Mouse (Mus musculus) hindbrain, embryonic 14.5 days (tissue): ENCODE data around the gene Bpgm. TPM values are rescaled to one million over a fixed set of nuclear protein-coding genes. Genes with fewer than 3 reads are reported as not detected.

ENCODE experiments used
- ATAC-seq: fragments of 200-750 bp; cut with Nextera tagmentation; 2 replicates; pipeline ENCODE4 v1.8.0; 2017; ENCODE audit warnings: moderate number of reproducible peaks, mild to moderate bottlenecking, moderate TSS enrichment, moderate library complexity; ENCODE audit not compliant: low FRiP score
- DNase-seq: peaks from one replicate; pipeline ENCODE4 v3.0.0-alpha.2; 2015; ENCODE audit warnings: low spot score
- H3K27ac ChIP-seq: fragments of 300-500 bp; sonication (generic); 2 replicates; pipeline ENCODE4 v1.5.1; 2014; ENCODE audit warnings: mild to moderate bottlenecking, moderate library complexity
- H3K27me3 ChIP-seq: fragments of 300-500 bp; sonication (generic); 2 replicates; pipeline ENCODE4 v1.6.1; 2014; ENCODE audit warnings: mild to moderate bottlenecking, low read length, mixed read lengths; ENCODE audit not compliant: control insufficient read depth, insufficient read depth
- H3K36me3 ChIP-seq: fragments of 300-500 bp; sonication (generic); replicated peaks from 2 replicates; pipeline ENCODE4 v1.6.1; 2014; ENCODE audit not compliant: control insufficient read depth, insufficient read depth
- H3K4me1 ChIP-seq: fragments of 300-500 bp; sonication (generic); replicated peaks from 2 replicates; pipeline ENCODE4 v1.6.1; 2014; ENCODE audit warnings: antibody characterized with exemption, low read length, mixed read lengths; ENCODE audit not compliant: control insufficient read depth, insufficient read depth
- H3K4me2 ChIP-seq: fragments of 300-500 bp; sonication (generic); replicated peaks from 2 replicates; pipeline ENCODE4 v1.6.1; 2014; ENCODE audit warnings: mild to moderate bottlenecking, moderate library complexity
- H3K4me3 ChIP-seq: fragments of 300-500 bp; sonication (generic); replicated peaks from 2 replicates; pipeline ENCODE4 v1.5.1; 2014; ENCODE audit warnings: mild to moderate bottlenecking, low read length
- H3K9ac ChIP-seq: fragments of 300-500 bp; sonication (generic); 2 replicates; pipeline ENCODE4 v1.6.1; 2014
- H3K9me3 ChIP-seq: fragments of 300-500 bp; sonication (generic); 2 replicates; pipeline ENCODE4 v1.6.1; 2016; ENCODE audit warnings: low read length; ENCODE audit not compliant: control insufficient read depth
- WGBS: fragments of 180-500 bp; shearing (Covaris S2); extraction: QIAGEN DNeasy Blood & Tissue Kit; methylation state at CpG from one replicate; pipeline ENCODE4 v1.1.7; 2014; 5-methylcytosine and 5-hydroxymethylcytosine counted together
- polyA plus RNA-seq: library from polyadenylated mRNA; unstranded; fragments of >200 nt; fragmentation: Nextera tagmentation; extraction: Ambion mirVana; gene quantifications from 2 replicates; pipeline ENCODE4 v1.2.1, GENCODE M21; 2014

Bpgm gene
- 85.2 and 86.1 TPM in 2 replicates for polyA plus RNA-seq

DNA sequence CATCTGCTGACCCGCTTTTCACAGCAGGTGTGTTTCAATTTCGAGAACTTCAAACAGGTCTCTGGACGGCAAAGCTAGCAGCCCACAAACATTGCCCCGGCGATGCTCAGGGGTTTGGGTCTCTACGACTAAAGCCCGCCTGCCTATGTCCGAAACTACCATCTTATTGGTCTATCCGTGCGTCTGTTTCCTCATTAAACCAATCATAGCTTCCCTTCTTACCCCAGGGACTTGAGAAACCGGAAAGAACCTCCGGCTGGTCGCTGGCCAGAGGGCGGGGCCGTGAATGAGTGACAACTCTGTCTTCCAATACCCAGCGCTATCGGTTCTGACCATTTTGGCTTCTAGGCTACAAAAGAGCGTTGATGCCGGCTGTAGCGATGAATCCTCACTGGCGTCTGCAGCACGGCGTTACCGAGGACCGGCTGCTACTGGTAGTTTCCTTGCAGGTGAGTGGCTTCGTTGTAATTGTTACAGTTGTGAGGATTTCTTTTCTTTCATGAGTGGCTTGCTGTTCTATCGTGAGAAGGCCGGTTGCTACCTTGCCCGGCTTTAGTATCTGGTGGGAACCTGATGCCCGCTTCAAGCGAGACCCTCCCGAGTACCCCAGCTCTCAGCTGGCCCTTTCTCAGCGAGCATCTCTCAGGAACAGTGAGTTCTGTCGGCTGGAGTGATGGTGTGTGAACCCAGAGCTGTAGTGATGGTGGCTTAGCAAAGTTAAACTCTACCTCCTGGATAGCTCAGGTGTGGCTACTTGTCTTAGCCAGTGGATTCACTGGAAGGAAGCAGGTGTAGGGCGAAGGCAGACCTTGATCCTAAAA is at the start of gene Bpgm:
Gene Bpgm (plus strand): TSS at position 234 of the 821 bp plus-strand sequence.
- DNase-seq (peak; percentile 99), ATAC-seq (peak; percentile 99)
- H3K4me2 ChIP-seq, result peak within 1 kb of the TSS; percentile 79
- H3K4me1 ChIP-seq, result peaks cover 42% of the 10 kb centered on the region
- no peaks in the 10 kb centered on the region for H3K27me3 ChIP-seq
- H3K27ac ChIP-seq, result peak within 1 kb of the TSS; percentile 86
- H3K9me3 ChIP-seq, result no peaks in the 10 kb centered on the region
- peak within 1 kb of the TSS; percentile 73 for H3K9ac ChIP-seq
- WGBS, result under 1% methylated on average over 35 of the region's 35 CpGs
- no peaks in the 10 kb centered on the region for H3K36me3 ChIP-seq
- H3K4me3 ChIP-seq, result peak within 1 kb of the TSS; percentile 51

DNA sequence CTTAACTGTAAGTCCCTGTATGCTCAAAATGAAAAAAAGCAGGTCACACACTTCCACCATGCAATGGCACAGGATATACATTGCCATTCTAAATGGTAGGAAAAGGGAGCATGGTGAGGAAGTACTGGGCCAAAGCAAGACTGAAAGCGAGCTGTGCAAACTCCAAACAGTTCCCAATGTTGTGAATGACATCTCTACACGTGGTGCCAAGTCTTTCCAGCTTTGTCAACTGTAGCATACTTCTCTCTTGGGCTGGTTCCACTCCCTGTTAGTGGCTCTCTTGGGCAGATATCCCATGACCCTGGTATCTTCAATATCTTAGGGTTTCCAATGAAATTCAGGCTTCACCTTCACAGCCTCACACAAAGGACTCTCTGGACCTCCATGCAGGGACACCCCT is 37.0 kb upstream of the Bpgm start:
- Histone ChIP-seq H3K4me2 (no peak overlapping the region), H3K4me1 (no peaks in the 10 kb centered on the region), H3K27me3 (no peaks in the 10 kb centered on the region), H3K4me3 (no peak overlapping the region), H3K36me3 (no peaks in the 10 kb centered on the region), H3K9me3 (no peaks in the 10 kb centered on the region), H3K9ac (no peak overlapping the region), H3K27ac (no peak overlapping the region)
- ATAC-seq, result no peak
- whole genome bisulfite sequencing, result 82% methylated on average over 2 of the region's 2 CpGs
- DNase-seq, result no peak

DNA sequence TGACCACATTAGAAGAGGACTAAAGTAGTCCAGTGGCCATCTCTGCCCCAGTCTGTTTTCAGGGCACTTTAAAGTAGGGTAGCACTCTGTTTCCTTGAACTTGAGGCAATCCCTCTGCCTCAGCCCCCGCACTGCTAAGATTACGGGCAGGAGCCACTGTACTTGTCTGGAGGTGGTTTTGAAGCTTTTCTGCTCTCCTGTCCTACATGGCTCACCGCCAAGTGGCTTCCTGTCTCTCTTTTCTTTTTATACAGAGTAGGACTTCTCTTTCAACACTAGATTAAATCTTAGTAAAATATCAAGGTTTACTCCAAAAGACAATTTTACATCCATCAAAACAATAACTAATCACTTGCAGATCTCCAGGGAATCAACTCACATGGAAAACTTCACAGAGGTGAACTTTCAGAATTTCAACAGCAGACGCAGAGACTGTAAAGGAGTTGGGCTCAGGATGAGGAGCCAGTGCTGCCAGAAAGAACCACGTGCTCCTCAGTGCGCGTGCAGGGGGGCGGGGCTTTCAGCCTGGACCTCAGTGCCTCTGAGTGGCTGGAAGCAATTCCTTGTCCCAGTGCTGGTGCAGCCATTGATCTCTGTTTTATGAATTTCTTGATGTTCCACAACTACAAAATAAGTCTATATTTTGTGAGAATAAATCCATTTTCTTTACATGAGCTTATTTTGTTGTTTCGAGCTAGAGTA is 34.3 kb upstream of the Bpgm start:
- no peak overlapping the region for H3K4me3 ChIP-seq
- no peak overlapping the region for H3K27ac ChIP-seq
- H3K9me3 ChIP-seq, result no peaks in the 10 kb centered on the region
- no peak overlapping the region for H3K9ac ChIP-seq
- no peaks in the 10 kb centered on the region for H3K36me3 ChIP-seq
- ATAC-seq (no peak), DNase-seq (no peak)
- no peaks in the 10 kb centered on the region for H3K27me3 ChIP-seq
- H3K4me1 ChIP-seq, result no peaks in the 10 kb centered on the region
- no peak overlapping the region for H3K4me2 ChIP-seq
- 72% methylated on average over 9 of the region's 9 CpGs for WGBS

DNA sequence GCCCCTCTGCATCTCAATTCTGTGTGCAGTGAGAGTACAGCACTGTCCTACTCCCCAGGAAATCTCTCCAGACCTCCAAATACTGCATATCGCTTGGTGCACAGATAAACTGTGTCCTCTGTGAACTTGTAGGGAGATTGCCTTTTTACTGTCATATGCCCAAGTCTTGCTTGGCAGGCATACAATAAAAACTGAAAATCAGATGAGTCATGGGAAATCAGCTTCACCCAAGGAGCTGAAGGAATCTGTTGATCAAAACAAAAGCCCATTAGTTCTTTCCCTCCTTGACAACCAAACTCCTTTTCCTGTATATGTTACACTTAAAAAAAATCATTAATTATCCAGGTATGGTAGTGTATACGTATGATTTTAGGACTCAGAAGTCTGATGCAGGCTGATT is 32.2 kb upstream of the Bpgm start:
- no peak overlapping the region for H3K4me3 ChIP-seq
- DNase-seq (no peak), ATAC-seq (no peak)
- no peaks in the 10 kb centered on the region for H3K36me3 ChIP-seq
- no peaks in the 10 kb centered on the region for H3K4me1 ChIP-seq
- no peak overlapping the region for H3K4me2 ChIP-seq
- H3K27me3 ChIP-seq, result no peaks in the 10 kb centered on the region
- H3K9ac ChIP-seq, result no peak overlapping the region
- no peaks in the 10 kb centered on the region for H3K9me3 ChIP-seq
- 84% methylated on average over 2 of the region's 2 CpGs for WGBS
- no peak overlapping the region for H3K27ac ChIP-seq

DNA sequence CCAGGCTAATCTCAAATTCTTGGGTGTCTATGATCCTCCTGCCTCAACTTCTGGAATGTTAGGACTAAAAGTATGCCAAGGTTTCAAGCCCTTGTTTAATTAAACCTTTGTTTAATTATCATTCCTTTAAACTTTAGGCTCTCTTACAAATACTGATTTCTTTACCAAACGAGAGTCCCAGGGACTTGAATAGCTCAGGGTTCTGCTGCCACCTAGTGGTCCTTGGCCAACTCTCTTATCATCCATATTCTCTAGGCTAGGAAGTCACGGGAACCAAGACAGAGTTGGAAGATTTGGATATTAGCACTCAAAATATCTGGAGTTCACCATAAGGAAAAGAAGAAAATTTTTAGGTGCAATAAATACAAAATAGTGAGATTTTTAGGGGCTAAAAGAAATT is 28.0 kb upstream of the Bpgm start:
- 8% methylated on average over 2 of the region's 2 CpGs for WGBS
- no peaks in the 10 kb centered on the region for H3K9me3 ChIP-seq
- DNase-seq (peak; percentile 86), ATAC-seq (no peak)
- no peak overlapping the region for H3K9ac ChIP-seq
- H3K27ac ChIP-seq, result no peak overlapping the region
- H3K36me3 ChIP-seq, result no peaks in the 10 kb centered on the region
- H3K4me1 ChIP-seq, result no peaks in the 10 kb centered on the region
- H3K4me2 ChIP-seq, result no peak overlapping the region
- no peak overlapping the region for H3K4me3 ChIP-seq
- no peaks in the 10 kb centered on the region for H3K27me3 ChIP-seq

DNA sequence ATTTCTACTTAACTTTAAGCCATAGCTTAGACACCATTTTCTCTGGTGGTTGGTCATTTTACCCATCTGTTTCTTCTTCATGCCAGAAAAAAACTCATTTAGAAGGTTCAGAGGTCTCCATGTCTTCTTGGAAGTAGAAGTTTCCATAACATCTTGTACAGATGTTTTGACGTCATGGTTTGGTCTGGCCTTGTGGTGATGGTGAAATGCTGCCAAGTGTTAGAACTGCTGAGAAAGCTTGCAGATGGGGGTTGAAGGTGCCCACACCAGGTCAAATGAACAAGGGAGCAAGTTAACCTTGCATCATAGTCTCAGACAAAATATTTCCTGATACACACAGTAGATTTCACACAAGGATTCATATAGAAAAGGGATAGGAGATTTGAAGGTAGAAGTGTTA is 27.3 kb upstream of the Bpgm start:
- Histone ChIP-seq H3K4me1 (no peaks in the 10 kb centered on the region), H3K27me3 (no peaks in the 10 kb centered on the region), H3K9ac (no peak overlapping the region), H3K9me3 (no peaks in the 10 kb centered on the region), H3K4me2 (no peak overlapping the region), H3K4me3 (no peak overlapping the region), H3K27ac (no peak overlapping the region), H3K36me3 (no peaks in the 10 kb centered on the region)
- WGBS, result 88% methylated on average over 1 of the region's 1 CpGs
- ATAC-seq, result no peak
- DNase-seq, result no peak

DNA sequence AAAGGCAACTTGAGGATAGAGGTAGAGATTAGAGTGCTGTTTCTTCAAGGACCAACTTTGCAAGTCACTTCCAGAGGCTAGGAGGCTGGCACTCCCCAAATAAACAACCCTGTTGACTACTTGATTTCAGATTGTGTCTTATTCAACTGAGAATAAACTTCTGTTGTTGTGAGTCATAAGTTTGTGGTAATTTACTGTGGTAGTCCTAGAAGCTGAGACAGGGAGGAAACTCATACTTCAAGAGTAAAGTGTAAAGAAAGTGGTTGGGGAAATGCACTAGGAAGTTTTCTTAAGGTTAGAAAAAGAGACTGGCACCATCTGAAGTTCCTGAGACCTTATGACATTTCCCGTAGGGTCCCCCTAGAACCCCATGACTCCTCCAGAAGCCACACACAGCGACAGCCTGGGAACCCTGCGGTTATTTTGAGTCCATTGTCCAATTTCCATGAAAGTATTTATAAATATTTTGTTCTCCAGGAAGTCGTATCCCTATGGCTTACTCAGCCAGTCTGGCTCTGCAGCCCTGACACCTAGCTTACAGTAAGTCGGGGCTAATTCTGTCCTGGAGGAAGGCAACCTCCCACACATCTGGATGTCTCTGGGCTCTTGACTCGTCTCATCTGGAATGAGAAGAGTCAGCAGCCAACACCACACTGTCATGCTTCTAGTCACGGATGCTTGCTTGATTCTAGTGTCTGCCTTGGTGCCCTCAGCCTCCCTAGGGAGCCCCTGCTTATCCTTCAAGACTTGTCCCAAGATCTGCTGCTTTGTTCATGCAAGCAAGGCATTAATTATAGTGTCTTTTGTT is 22.8 kb upstream of the Bpgm start:
- Histone ChIP-seq H3K27me3 (no peaks in the 10 kb centered on the region), H3K9me3 (no peaks in the 10 kb centered on the region), H3K4me3 (no peak overlapping the region), H3K4me2 (no peak overlapping the region), H3K9ac (no peak overlapping the region), H3K4me1 (no peaks in the 10 kb centered on the region), H3K27ac (no peak overlapping the region), H3K36me3 (no peaks in the 10 kb centered on the region)
- ATAC-seq (no peak), DNase-seq (no peak)
- 80% methylated on average over 7 of the region's 7 CpGs for WGBS

DNA sequence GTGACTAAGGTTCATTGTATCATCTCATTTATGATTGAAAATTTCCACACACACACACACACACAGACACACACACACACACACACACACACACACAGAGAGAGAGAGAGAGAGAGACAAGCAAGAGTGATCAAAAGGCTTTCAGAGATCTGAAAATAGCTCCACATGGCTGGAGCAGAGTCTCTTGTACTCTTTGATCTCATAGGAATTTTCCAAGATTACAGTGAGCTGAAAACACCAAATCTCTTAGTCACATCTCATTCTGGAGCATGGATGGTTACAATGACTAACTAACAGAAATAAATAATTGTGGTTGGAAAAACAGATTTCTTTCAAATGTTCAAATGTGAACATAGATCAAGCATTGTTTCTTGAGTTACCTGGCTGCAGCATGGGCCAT is 16.6 kb upstream of the Bpgm start:
- Histone ChIP-seq H3K4me3 (no peak overlapping the region), H3K27me3 (no peaks in the 10 kb centered on the region), H3K27ac (no peak overlapping the region), H3K9ac (no peak overlapping the region), H3K9me3 (no peaks in the 10 kb centered on the region), H3K4me1 (no peaks in the 10 kb centered on the region), H3K36me3 (no peaks in the 10 kb centered on the region), H3K4me2 (no peak overlapping the region)
- ATAC-seq, result no peak
- DNase-seq, result no peak

DNA sequence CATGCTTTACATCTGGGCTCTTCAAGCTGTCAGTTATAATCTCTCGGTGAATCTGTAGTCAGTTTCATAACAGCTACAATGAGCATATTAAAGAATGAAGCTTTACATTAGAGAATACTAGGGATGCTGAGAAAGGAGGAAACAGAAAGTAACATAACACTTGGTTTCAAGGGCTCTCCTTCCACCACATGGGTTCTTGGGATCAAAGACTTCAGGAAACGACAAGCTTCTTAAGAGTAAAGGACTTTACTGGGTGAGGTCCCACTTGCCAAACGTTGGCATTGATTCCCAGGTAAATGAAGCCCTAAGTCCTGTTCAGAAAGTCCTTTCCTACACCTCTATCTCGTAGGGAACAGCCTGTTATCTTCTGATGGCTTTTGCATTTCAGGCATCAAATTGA is 15.4 kb upstream of the Bpgm start:
- Histone ChIP-seq H3K27ac (no peak overlapping the region), H3K9ac (no peak overlapping the region), H3K9me3 (no peaks in the 10 kb centered on the region), H3K4me3 (no peak overlapping the region), H3K4me2 (no peak overlapping the region), H3K4me1 (no peaks in the 10 kb centered on the region), H3K36me3 (no peaks in the 10 kb centered on the region), H3K27me3 (no peaks in the 10 kb centered on the region)
- no peak for DNase-seq
- ATAC-seq, result no peak
- WGBS, result 67% methylated on average over 4 of the region's 4 CpGs
